In the genomic region with DNA sequence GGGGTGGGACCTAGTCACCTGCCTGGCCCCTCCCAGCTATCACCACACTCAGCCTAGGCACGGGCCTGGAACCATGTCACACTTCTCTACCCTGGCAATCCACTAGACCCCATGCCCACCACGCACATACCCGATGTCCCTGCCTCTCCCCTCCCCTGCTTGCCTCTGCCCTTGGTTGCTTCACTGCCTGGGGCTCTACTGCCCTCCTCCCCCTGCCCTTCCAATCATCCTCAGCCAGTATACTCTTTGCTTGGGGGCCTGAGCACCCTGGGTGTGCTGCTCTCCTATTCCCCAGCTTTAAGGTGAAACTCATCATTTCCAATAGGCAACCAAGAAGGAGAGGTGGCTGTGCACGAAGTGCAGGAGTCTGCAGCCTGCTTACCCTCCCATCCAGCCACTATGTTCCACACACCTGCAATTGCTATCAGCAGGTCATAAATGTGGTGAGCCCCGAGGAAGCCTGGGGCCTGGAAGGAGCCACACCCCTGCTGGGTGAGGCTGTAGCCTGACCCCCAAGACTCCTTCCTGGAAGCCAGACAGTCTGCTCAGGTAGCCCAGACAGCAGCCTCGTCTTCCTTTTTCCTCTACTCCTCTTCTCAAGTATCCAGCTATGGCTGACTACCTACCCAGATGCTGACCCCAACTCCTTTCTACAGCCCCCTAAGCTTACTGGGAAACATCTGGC, we compare ENCODE assay signal across 1 mouse cellular context.
TF ChIP-seq lines count a peak whose summit lies in the region.

No protein-coding gene starts in this region.

TF ChIP-seq in ES-E14, 5 proteins besides CTCF, POLR2A, EP300 and RAD21:
- TF ChIP-seq ZC3H11A (IDR thresholded peaks at IDR 0.05; ENCODE audit: borderline replicate concordance, low read depth, low read length), result no peak
- no peak for TF ChIP-seq ZNF384 (IDR thresholded peaks at IDR 0.05; ENCODE audit: low read depth, low read length)
- no peak for TF ChIP-seq MAFK (IDR thresholded peaks at IDR 0.05; ENCODE audit: insufficient read depth, low read depth, low read length)
- no peak for TF ChIP-seq CHD2 (IDR thresholded peaks at IDR 0.05; ENCODE audit: low read depth, low read length)
- no peak for TF ChIP-seq HCFC1 (IDR thresholded peaks at IDR 0.05; ENCODE audit: borderline replicate concordance, insufficient read depth, low read length)
